Mouse (Mus musculus) midbrain, embryonic 11.5 days (tissue): ENCODE measurements around the gene Krt78. TPM values are rescaled to one million over a fixed set of nuclear protein-coding genes. Genes with fewer than 3 reads are reported as not detected.

Source experiments
- ATAC-seq: fragments of 200-750 bp; cut with Nextera tagmentation; 2 replicates; pipeline ENCODE4 v1.8.0; 2017; ENCODE audit warnings: moderate TSS enrichment, moderate library complexity; ENCODE audit not compliant: low FRiP score
- DNase-seq: peaks from one replicate; pipeline ENCODE4 v3.0.0; 2015; ENCODE audit warnings: low spot score; ENCODE audit errors: missing footprints
- H3K27ac ChIP-seq: fragments of 300-500 bp; sonication (generic); 2 replicates; pipeline ENCODE4 v1.5.1; 2014; ENCODE audit warnings: low read depth, low read length
- H3K27me3 ChIP-seq: fragments of 300-500 bp; sonication (generic); 2 replicates; pipeline ENCODE4 v1.6.1; 2014; ENCODE audit warnings: mild to moderate bottlenecking, low read length, moderate library complexity, mixed read lengths; ENCODE audit not compliant: control insufficient read depth, insufficient read depth
- H3K36me3 ChIP-seq: fragments of 300-500 bp; sonication (generic); 2 replicates; pipeline ENCODE4 v1.6.1; 2014; ENCODE audit warnings: mild to moderate bottlenecking, low read length, moderate library complexity, mixed read lengths; ENCODE audit not compliant: control insufficient read depth, insufficient read depth
- H3K4me1 ChIP-seq: fragments of 300-500 bp; sonication (generic); 2 replicates; pipeline ENCODE4 v1.6.1; 2014; ENCODE audit warnings: low read length; ENCODE audit not compliant: control insufficient read depth, insufficient read depth
- H3K4me2 ChIP-seq: fragments of 300-500 bp; sonication (generic); 2 replicates; pipeline ENCODE4 v1.6.1; 2014; ENCODE audit warnings: mild to moderate bottlenecking, moderate library complexity
- H3K4me3 ChIP-seq: fragments of 300-500 bp; sonication (generic); 2 replicates; pipeline ENCODE4 v1.5.1; 2014; ENCODE audit warnings: low read depth, low read length
- H3K9ac ChIP-seq: fragments of 300-500 bp; sonication (generic); 2 replicates; pipeline ENCODE4 v1.6.1; 2014; ENCODE audit warnings: low read length
- H3K9me3 ChIP-seq: fragments of 300-500 bp; sonication (generic); 2 replicates; pipeline ENCODE4 v1.6.1; 2016; ENCODE audit warnings: low read length; ENCODE audit not compliant: control insufficient read depth
- WGBS: fragments of 180-500 bp; shearing (Covaris S2); extraction: QIAGEN DNeasy Blood & Tissue Kit; methylation state at CpG from one replicate; pipeline ENCODE4 v1.1.7; 2014; 5-methylcytosine and 5-hydroxymethylcytosine counted together
- polyA plus RNA-seq: library from polyadenylated mRNA; unstranded; fragments of >200 nt; fragmentation: Nextera tagmentation; extraction: Ambion mirVana; gene quantifications from 2 replicates; pipeline ENCODE4 v1.2.1, GENCODE M21; 2014

Gene Krt78
- polyA plus RNA-seq, 1 experiment from 2014 or later: not detected

- Histone ChIP-seq H3K27me3 (no peaks in the 10 kb centered on the region), H3K36me3 (no peaks in the 10 kb centered on the region), H3K27ac (no peak overlapping the region), H3K4me2 (peak overlapping the region; percentile 67; the same call in 1 of the 2 replicates), H3K9me3 (no peaks in the 10 kb centered on the region), H3K9ac (no peak overlapping the region), H3K4me1 (peaks cover 9% of the 10 kb centered on the region; the same call in 1 of the 2 replicates), H3K4me3 (no peak overlapping the region)
- 64% methylated on average over 3 of the region's 3 CpGs for WGBS
- ATAC-seq: no peak
- peak; percentile 88 for DNase-seq
Measured at GRCm38 (mm10) chr15:101976641-101977040, 22.6 kb upstream of the Krt78 start.

- H3K36me3 ChIP-seq: no peaks in the 10 kb centered on the region
- H3K4me3 ChIP-seq: no peak overlapping the region
- H3K4me1 ChIP-seq: peaks cover 9% of the 10 kb centered on the region; the same call in 1 of the 2 replicates
- no peaks in the 10 kb centered on the region for H3K9me3 ChIP-seq
- ATAC-seq (no peak), DNase-seq (no peak)
- H3K9ac ChIP-seq: no peak overlapping the region
- H3K27ac ChIP-seq: no peak overlapping the region
- no peaks in the 10 kb centered on the region for H3K27me3 ChIP-seq
- no peak overlapping the region for H3K4me2 ChIP-seq
- 71% methylated on average over 5 of the region's 5 CpGs for WGBS
Measured at GRCm38 (mm10) chr15:101976023-101976422, 21.9 kb upstream of the Krt78 start.

GRCm38 (mm10) chr15:101974083-101974845 is 20.2 kb upstream of the Krt78 start:
- Histone ChIP-seq H3K9me3 (no peaks in the 10 kb centered on the region), H3K4me1 (peaks cover 9% of the 10 kb centered on the region; the same call in 1 of the 2 replicates), H3K36me3 (no peaks in the 10 kb centered on the region), H3K27ac (no peak overlapping the region), H3K4me2 (no peak overlapping the region), H3K27me3 (no peaks in the 10 kb centered on the region), H3K9ac (no peak overlapping the region), H3K4me3 (no peak overlapping the region)
- ATAC-seq: no peak
- DNase-seq: no peak
- WGBS: 69% methylated on average over 14 of the region's 16 CpGs

- DNase-seq: peak; percentile 100
- Histone ChIP-seq H3K4me3 (no peak overlapping the region), H3K9ac (0 out of 2 replicates have a peak overlapping the region, but pooled peaks have one; percentile 36), H3K36me3 (no peaks in the 10 kb centered on the region), H3K27me3 (no peaks in the 10 kb centered on the region), H3K4me2 (peak overlapping the region; percentile 15), H3K4me1 (peaks cover 9% of the 10 kb centered on the region; the same call in 1 of the 2 replicates), H3K9me3 (no peaks in the 10 kb centered on the region), H3K27ac (no peak overlapping the region)
- peak; percentile 69 for ATAC-seq
- WGBS: 14% methylated on average over 15 of the region's 15 CpGs
Measured at GRCm38 (mm10) chr15:101973414-101974077, 19.5 kb upstream of the Krt78 start.

- no peaks in the 10 kb centered on the region for H3K9me3 ChIP-seq
- no peaks in the 10 kb centered on the region for H3K27me3 ChIP-seq
- H3K4me2 ChIP-seq: no peak overlapping the region
- no peak overlapping the region for H3K9ac ChIP-seq
- peaks cover 4% of the 10 kb centered on the region; the same call in 1 of the 2 replicates for H3K4me1 ChIP-seq
- H3K4me3 ChIP-seq: no peak overlapping the region
- no peaks in the 10 kb centered on the region for H3K36me3 ChIP-seq
- DNase-seq: peak; percentile 96
- no peak for ATAC-seq
- no peak overlapping the region for H3K27ac ChIP-seq
- WGBS: 9% methylated on average over 3 of the region's 6 CpGs
Measured at GRCm38 (mm10) chr15:101970536-101970935, 16.4 kb upstream of the Krt78 start.

GRCm38 (mm10) chr15:101966808-101967207 is 12.7 kb upstream of the Krt78 start:
- H3K9me3 ChIP-seq: no peaks in the 10 kb centered on the region
- ATAC-seq: no peak

GRCm38 (mm10) chr15:101958891-101959290 is 4.8 kb upstream of the Krt78 start:
- ATAC-seq (no peak), DNase-seq (no peak)
- Histone ChIP-seq H3K36me3 (no peaks in the 10 kb centered on the region), H3K27ac (no peak overlapping the region), H3K27me3 (no peaks in the 10 kb centered on the region), H3K4me1 (no peaks in the 10 kb centered on the region), H3K4me2 (no peak overlapping the region), H3K9me3 (no peaks in the 10 kb centered on the region), H3K4me3 (no peak overlapping the region), H3K9ac (no peak overlapping the region)
- WGBS: 94% methylated on average over 3 of the region's 3 CpGs

More at GRCm38 (mm10) chr15:101966808-101967207, 12.7 kb upstream of the Krt78 start:
- Histone ChIP-seq H3K4me1 (no peaks in the 10 kb centered on the region), H3K27me3 (no peaks in the 10 kb centered on the region), H3K36me3 (no peaks in the 10 kb centered on the region), H3K4me3 (no peak overlapping the region), H3K27ac (no peak overlapping the region), H3K9ac (no peak overlapping the region), H3K4me2 (no peak overlapping the region)
- DNase-seq: no peak
- 83% methylated on average over 8 of the region's 8 CpGs for WGBS

- ATAC-seq: no peak
- no peak overlapping the region for H3K27ac ChIP-seq
- H3K9ac ChIP-seq: no peak overlapping the region
- no peak overlapping the region for H3K4me2 ChIP-seq
- no peaks in the 10 kb centered on the region for H3K27me3 ChIP-seq
- no peaks in the 10 kb centered on the region for H3K36me3 ChIP-seq
- no peak overlapping the region for H3K4me3 ChIP-seq
- DNase-seq: no peak
- H3K4me1 ChIP-seq: no peaks in the 10 kb centered on the region
- no peaks in the 10 kb centered on the region for H3K9me3 ChIP-seq
- WGBS: 85% methylated on average over 7 of the region's 7 CpGs
Measured at GRCm38 (mm10) chr15:101952733-101953474, 1.2 kb downstream of the Krt78 start.
